Mouse (Mus musculus) MEL (cell line): ENCODE measurements around the gene Psmc3. TPM values are rescaled to one million over a fixed set of nuclear protein-coding genes. Genes with fewer than 3 reads are reported as not detected.
A peak's percentile ranks its signal among the peaks of the same experiment; 100 is the strongest.

Experiments used
- DNase-seq: peaks from one replicate; pipeline ENCODE4 v3.0.0; 2011; ENCODE audit warnings: low read depth, low spot score
- H3K27ac ChIP-seq: 2 replicates; pipeline ENCODE4 v1.5.1; 2012; ENCODE audit warnings: low read depth, mild to moderate bottlenecking, control low read depth, low read length, moderate library complexity; ENCODE audit not compliant: control insufficient read depth
- H3K27me3 ChIP-seq, 2 experiments: fragments of 150-350 bp in 1 of 2; sonication (generic) in 1 of 2; 2 replicates each; pipeline ENCODE4 v1.6.1; 2012; ENCODE audit warnings: low read length in 2 of 2, mild to moderate bottlenecking in 2 of 2, improper control_type of control experiment in 1 of 2, moderate library complexity in 1 of 2; ENCODE audit not compliant: insufficient read depth in 2 of 2, control insufficient read depth in 1 of 2
- H3K36me3 ChIP-seq, 2 experiments: 2 replicates each; pipeline ENCODE4 v1.6.1; 2012 to 2014; ENCODE audit warnings: low read length in 2 of 2, improper control_type of control experiment in 1 of 2, inconsistent platforms in 1 of 2, mild to moderate bottlenecking in 1 of 2; ENCODE audit not compliant: insufficient read depth in 2 of 2, control insufficient read depth in 1 of 2
- H3K4me1 ChIP-seq, 2 experiments: fragments of 150-350 bp in 1 of 2; sonication (generic) in 1 of 2; 2 replicates each; pipeline ENCODE4 v1.6.1; 2012; ENCODE audit warnings: low read length in 2 of 2, improper control_type of control experiment in 1 of 2, mild to moderate bottlenecking in 1 of 2; ENCODE audit not compliant: insufficient read depth in 2 of 2, control insufficient read depth in 1 of 2
- H3K4me3 ChIP-seq, 2 experiments: fragments of 150-350 bp in 1 of 2; sonication (generic) in 1 of 2; 2 replicates each; pipeline ENCODE4 v1.5.1; 2012; ENCODE audit warnings: low read depth in 2 of 2, low read length in 2 of 2, mild to moderate bottlenecking in 2 of 2, moderate library complexity in 2 of 2, control low read depth in 1 of 2, improper control_type of control experiment in 1 of 2; ENCODE audit not compliant: control insufficient read depth in 1 of 2, insufficient read depth in 1 of 2
- H3K79me2 ChIP-seq: 2 replicates; pipeline ENCODE4 v1.6.1; 2012; ENCODE audit warnings: mild to moderate bottlenecking, low read length, moderate library complexity; ENCODE audit not compliant: control insufficient read depth, poor library complexity, insufficient read depth
- H3K9ac ChIP-seq: 2 replicates; pipeline ENCODE4 v1.6.1; 2012; ENCODE audit warnings: low read depth, mild to moderate bottlenecking, control low read depth, low read length, moderate library complexity; ENCODE audit not compliant: control insufficient read depth, poor library complexity, severe bottlenecking
- H3K9me3 ChIP-seq: fragments of 150-350 bp; sonication (generic); replicated peaks from 2 replicates; pipeline ENCODE4 v1.6.1; 2012; ENCODE audit warnings: mild to moderate bottlenecking, low read length, improper control_type of control experiment, moderate library complexity; ENCODE audit not compliant: insufficient read depth
- CHD2 ChIP-seq: IDR thresholded peaks from 2 replicates; pipeline ENCODE4 v1.6.1; 2011; ENCODE audit warnings: low read length, improper control_type of control experiment
- CTCF ChIP-seq, 3 experiments: IDR thresholded peaks in 2 of 3; conservative IDR thresholded peaks in 1 of 3; 2 replicates each; pipeline ENCODE4 v1.5.1; 2011 to 2012; ENCODE audit warnings: low read length in 3 of 3, low read depth in 2 of 3, mild to moderate bottlenecking in 2 of 3, improper control_type of control experiment in 1 of 3, inconsistent platforms in 1 of 3, mixed read lengths in 1 of 3, moderate library complexity in 1 of 3; ENCODE audit not compliant: control insufficient read depth in 1 of 3, insufficient read depth in 1 of 3, poor library complexity in 1 of 3, severe bottlenecking in 1 of 3
- E2F4 ChIP-seq: IDR thresholded peaks from 2 replicates; pipeline ENCODE4 v1.6.1; 2011; ENCODE audit warnings: low read depth, low read length, improper control_type of control experiment, borderline replicate concordance
- ELF1 ChIP-seq: IDR thresholded peaks from 2 replicates; pipeline ENCODE4 v1.6.1; 2014; ENCODE audit warnings: low read depth, mild to moderate bottlenecking, inconsistent platforms, low read length, improper control_type of control experiment, moderate library complexity
- GABPA ChIP-seq: IDR thresholded peaks from 2 replicates; pipeline ENCODE4 v1.6.1; 2012; ENCODE audit warnings: low read depth, mild to moderate bottlenecking, inconsistent platforms, low read length, improper control_type of control experiment, moderate library complexity
- GATA1 ChIP-seq: IDR thresholded peaks from 2 replicates; pipeline ENCODE4 v1.6.1; 2011; ENCODE audit warnings: low read depth, low read length, improper control_type of control experiment
- HCFC1 ChIP-seq: IDR thresholded peaks from 2 replicates; pipeline ENCODE4 v1.6.1; 2012; ENCODE audit warnings: low read depth, mild to moderate bottlenecking, inconsistent platforms, low read length, improper control_type of control experiment, moderate library complexity
- JUND ChIP-seq: IDR thresholded peaks from 2 replicates; pipeline ENCODE4 v1.6.1; 2011; ENCODE audit warnings: low read depth, mild to moderate bottlenecking, improper control_type of control experiment, low read length
- KAT2A ChIP-seq: conservative IDR thresholded peaks from 2 replicates; pipeline ENCODE4 v1.6.1; 2012; ENCODE audit warnings: low read depth, low read length, improper control_type of control experiment, inconsistent platforms
- MAFK ChIP-seq: IDR thresholded peaks from 2 replicates; pipeline ENCODE4 v1.6.1; 2011; ENCODE audit warnings: low read depth, mild to moderate bottlenecking, low read length, improper control_type of control experiment, borderline replicate concordance
- MAZ ChIP-seq: IDR thresholded peaks from 2 replicates; pipeline ENCODE4 v1.6.1; 2012; ENCODE audit warnings: low read depth, mild to moderate bottlenecking, inconsistent platforms, low read length, improper control_type of control experiment
- MEF2A ChIP-seq: IDR thresholded peaks from 2 replicates; pipeline ENCODE4 v1.6.1; 2014; ENCODE audit warnings: low read depth, mild to moderate bottlenecking, inconsistent platforms, low read length, improper control_type of control experiment; ENCODE audit not compliant: poor library complexity, insufficient replicate concordance, severe bottlenecking; ENCODE audit errors: extremely low read depth
- MYB ChIP-seq: IDR thresholded peaks from 2 replicates; pipeline ENCODE4 v1.6.1; 2011; ENCODE audit warnings: mild to moderate bottlenecking, low read depth, low read length, improper control_type of control experiment
- MYC ChIP-seq: IDR thresholded peaks from 2 replicates; pipeline ENCODE4 v1.6.1; 2011; ENCODE audit warnings: low read depth, mild to moderate bottlenecking, low read length, improper control_type of control experiment, moderate library complexity
- NELFE ChIP-seq: IDR thresholded peaks from 2 replicates; pipeline ENCODE4 v1.6.1; 2011; ENCODE audit warnings: low read depth, low read length, improper control_type of control experiment
- POLR2A ChIP-seq, 2 experiments: IDR thresholded peaks; 2 replicates each; pipeline ENCODE4 v1.6.1; 2011 to 2012; ENCODE audit warnings: low read length in 2 of 2, mild to moderate bottlenecking in 2 of 2, control low read depth in 1 of 2, improper control_type of control experiment in 1 of 2, low read depth in 1 of 2, moderate library complexity in 1 of 2; ENCODE audit not compliant: control insufficient read depth in 1 of 2, insufficient read depth in 1 of 2, poor library complexity in 1 of 2
- POLR2AphosphoS2 ChIP-seq: IDR thresholded peaks from 2 replicates; pipeline ENCODE4 v1.6.1; 2011; ENCODE audit warnings: low read length, improper control_type of control experiment
- RAD21 ChIP-seq: IDR thresholded peaks from 2 replicates; pipeline ENCODE4 v1.6.1; 2011; ENCODE audit warnings: mild to moderate bottlenecking, low read depth, low read length, improper control_type of control experiment
- SMC3 ChIP-seq: IDR thresholded peaks from 2 replicates; pipeline ENCODE4 v1.6.1; 2011; ENCODE audit warnings: low read depth, low read length, improper control_type of control experiment
- TCF12 ChIP-seq: IDR thresholded peaks from 2 replicates; pipeline ENCODE4 v1.6.1; 2014; ENCODE audit warnings: low read depth, mild to moderate bottlenecking, inconsistent platforms, low read length, improper control_type of control experiment, moderate library complexity
- UBTF ChIP-seq: IDR thresholded peaks from 2 replicates; pipeline ENCODE4 v1.6.1; 2012; ENCODE audit warnings: low read depth, mild to moderate bottlenecking, inconsistent platforms, low read length, improper control_type of control experiment, moderate library complexity, borderline replicate concordance; ENCODE audit not compliant: insufficient read depth
- USF1 ChIP-seq: IDR thresholded peaks from 2 replicates; pipeline ENCODE4 v1.6.1; 2014; ENCODE audit warnings: low read depth, mild to moderate bottlenecking, inconsistent platforms, low read length, improper control_type of control experiment, moderate library complexity
- USF2 ChIP-seq, 2 experiments: IDR thresholded peaks; 2 replicates each; pipeline ENCODE4 v1.6.1; 2011 to 2012; ENCODE audit warnings: improper control_type of control experiment in 2 of 2, low read length in 2 of 2, borderline replicate concordance in 1 of 2, inconsistent platforms in 1 of 2, low read depth in 1 of 2, mild to moderate bottlenecking in 1 of 2; ENCODE audit not compliant: insufficient read depth in 1 of 2
- ZC3H11A ChIP-seq: IDR thresholded peaks from 2 replicates; pipeline ENCODE4 v1.6.1; 2012; ENCODE audit warnings: low read depth, mild to moderate bottlenecking, inconsistent platforms, low read length, improper control_type of control experiment
- ZKSCAN1 ChIP-seq: IDR thresholded peaks from 2 replicates; pipeline ENCODE4 v1.6.1; 2012; ENCODE audit warnings: low read depth, mild to moderate bottlenecking, inconsistent platforms, low read length, improper control_type of control experiment, moderate library complexity
- ZMIZ1 ChIP-seq: IDR thresholded peaks from 2 replicates; pipeline ENCODE4 v1.6.1; 2012; ENCODE audit warnings: low read depth, mild to moderate bottlenecking, inconsistent platforms, low read length, improper control_type of control experiment, moderate library complexity
- ZNF384 ChIP-seq: IDR thresholded peaks from 2 replicates; pipeline ENCODE4 v1.6.1; 2012; ENCODE audit warnings: low read depth, mild to moderate bottlenecking, inconsistent platforms, low read length, improper control_type of control experiment
- polyA plus RNA-seq, 2 experiments: library from polyadenylated mRNA; stranded (reverse) in 1 of 2; unstranded in 1 of 2; fragments of >175 nt in 1 of 2; fragments of >200 nt in 1 of 2; gene quantifications; 2 replicates each; pipeline versions ENCODE4 v1.2.1 to v1.2.4; 2012; ENCODE audit warnings: low replicate concordance in 2 of 2, low read depth in 1 of 2; ENCODE audit not compliant: insufficient read length in 2 of 2, insufficient read depth in 1 of 2, missing spikeins in 1 of 2
- total RNA-seq: library from RNA; depleted of rRNA; stranded (reverse); fragments of 300-350 nt; gene quantifications from 2 replicates; pipeline ENCODE4 v1.2.3, GENCODE M21; 2012

The Psmc3 gene
- total and polyA plus RNA-seq, 3 experiments, result 259 to 1,459 (median 428) TPM

DNA sequence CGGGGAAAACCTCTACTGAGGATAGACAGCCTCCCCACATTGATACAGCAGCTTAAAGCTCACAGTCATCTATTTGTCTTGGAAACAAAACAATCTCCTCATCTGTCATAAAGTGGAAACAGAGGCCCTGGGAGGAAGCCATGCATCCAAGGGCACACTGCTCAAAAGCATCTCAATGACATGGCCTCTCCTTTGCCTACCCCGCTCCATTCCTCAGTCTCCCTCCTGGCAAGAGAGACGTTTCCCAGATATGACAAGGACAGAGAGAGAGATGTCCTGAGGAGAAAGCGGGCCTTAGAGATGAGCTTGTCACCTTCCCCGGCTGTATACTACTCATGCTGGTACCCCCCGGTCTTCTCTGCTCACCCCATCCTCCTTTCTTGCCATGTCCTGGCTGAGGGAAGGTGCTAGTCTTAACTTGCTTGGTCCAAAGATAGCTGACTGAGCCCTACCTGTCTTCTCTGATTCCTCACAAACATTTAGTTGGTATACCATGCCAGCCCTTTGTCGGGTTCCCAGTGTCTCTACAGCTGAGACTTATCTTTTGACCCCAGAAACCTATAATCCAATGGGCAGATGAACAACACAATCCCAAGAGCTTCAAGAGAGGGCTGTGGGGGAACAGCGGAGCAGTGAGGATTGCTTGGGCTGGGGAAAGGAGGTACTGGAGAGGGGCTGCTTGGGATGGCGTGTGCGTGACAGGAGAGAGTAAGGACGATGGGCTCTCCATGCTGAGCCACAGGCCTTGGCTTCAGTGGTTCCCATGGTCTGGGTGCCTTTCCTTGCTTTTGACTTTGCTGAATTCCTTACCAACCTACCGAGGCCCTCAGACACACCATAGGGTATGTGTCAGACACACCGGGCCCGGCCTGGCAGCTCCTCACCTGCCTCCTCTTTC lies 31.9 kb downstream of the Psmc3 start (continued):
- TF ChIP-seq MEF2A, result no peak
- 0 out of 2 replicates have a peak, but pooled peaks have one; percentile 14 for TF ChIP-seq MAZ
- 0 out of 2 replicates have a peak, but pooled peaks have one; percentile 11 for TF ChIP-seq JUND
- TF ChIP-seq ZKSCAN1, result no peak
- TF ChIP-seq POLR2A (IDR thresholded peaks at IDR 0.05; ENCODE audit: control insufficient read depth in 1 of 2, insufficient read depth in 1 of 2, low read depth in 1 of 2, low read length in 2 of 2, poor library complexity in 1 of 2), result no peak
- TF ChIP-seq UBTF, result 0 out of 2 replicates have a peak, but pooled peaks have one; percentile 13
- peak; percentile 16; the same call in 1 of the 2 replicates for TF ChIP-seq MAFK
- TF ChIP-seq HCFC1, result no peak; the same call in 1 of the 2 replicates
- TF ChIP-seq ZMIZ1, result no peak; the same call in none of the 2 replicates
- TF ChIP-seq NELFE, result no peak; the same call in 1 of the 2 replicates
- TF ChIP-seq SMC3, result no peak; the same call in 1 of the 2 replicates
- no peak for TF ChIP-seq USF1
- no peak for TF ChIP-seq ZNF384
- no peak for TF ChIP-seq ELF1
- no peak for TF ChIP-seq ZC3H11A
- no peak for TF ChIP-seq RAD21

GRCm38 (mm10) chr2:91086392-91087237 lies 32.8 kb downstream of the Psmc3 start:
- peaks cover 0 to 49% of the 10 kb centered on the region in 2 experiments; a peak in 2 of 4 replicates for H3K36me3 ChIP-seq
- H3K9ac ChIP-seq, result peak overlapping the region; percentile 70
- H3K27me3 ChIP-seq, result no peaks in the 10 kb centered on the region
- H3K27ac ChIP-seq, result peak overlapping the region; percentile 99
- peaks cover 7 to 57% of the 10 kb centered on the region in 2 experiments for H3K4me1 ChIP-seq
- peak overlapping the region in 1 of 2 experiments; percentile 39; a peak in 2 of 4 replicates for H3K4me3 ChIP-seq
- no peaks in the 10 kb centered on the region for H3K9me3 ChIP-seq
- DNase-seq, result peak; percentile 81
- H3K79me2 ChIP-seq, result peaks cover 1% of the 10 kb centered on the region; the same call in 1 of the 2 replicates
- TF ChIP-seq E2F4 (no peak), KAT2A (no peak), USF1 (no peak), UBTF (0 out of 2 replicates have a peak, but pooled peaks have one; percentile 6), ZMIZ1 (peak; percentile 86), USF2 (IDR thresholded peaks at IDR 0.05; ENCODE audit: borderline replicate concordance in 1 of 2, insufficient read depth in 1 of 2, low read depth in 1 of 2, low read length in 2 of 2) (no peak), CHD2 (peak; percentile 68; the same call in 1 of the 2 replicates), GATA1 (no peak), MAZ (0 out of 2 replicates have a peak, but pooled peaks have one; percentile 26), POLR2A (IDR thresholded peaks at IDR 0.05; ENCODE audit: control insufficient read depth in 1 of 2, insufficient read depth in 1 of 2, low read depth in 1 of 2, low read length in 2 of 2, poor library complexity in 1 of 2) (peak in 1 of 2 experiments; percentile 85; a peak in 3 of 4 replicates), GABPA (no peak), MYC (no peak), JUND (0 out of 2 replicates have a peak, but pooled peaks have one; percentile 3), MYB (peak; percentile 51; the same call in 1 of the 2 replicates), TCF12 (peak; percentile 42; the same call in 1 of the 2 replicates), CTCF (IDR thresholded peaks at IDR 0.05 in 2 of 3, conservative IDR thresholded peaks at IDR 0.05 in 1 of 3; ENCODE audit: control insufficient read depth in 1 of 3, insufficient read depth in 1 of 3, low read depth in 2 of 3, low read length in 3 of 3, poor library complexity in 1 of 3, severe bottlenecking in 1 of 3) (no peak), POLR2AphosphoS2 (peak; percentile 96), MEF2A (no peak), ELF1 (no peak), HCFC1 (no peak; the same call in 1 of the 2 replicates), RAD21 (no peak)
